Mouse (Mus musculus): Measurements from ENCODE around the gene Setd3.

The Setd3 gene

DNA sequence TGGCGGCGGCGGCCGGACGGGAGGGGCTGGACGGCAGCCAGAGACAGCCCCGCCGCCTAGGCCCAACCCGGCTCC, at the start of gene Setd3:
TSS of gene Setd3 (minus strand) at position 69 of the 75 bp plus-strand sequence.
- DNase-seq: no peak

DNA sequence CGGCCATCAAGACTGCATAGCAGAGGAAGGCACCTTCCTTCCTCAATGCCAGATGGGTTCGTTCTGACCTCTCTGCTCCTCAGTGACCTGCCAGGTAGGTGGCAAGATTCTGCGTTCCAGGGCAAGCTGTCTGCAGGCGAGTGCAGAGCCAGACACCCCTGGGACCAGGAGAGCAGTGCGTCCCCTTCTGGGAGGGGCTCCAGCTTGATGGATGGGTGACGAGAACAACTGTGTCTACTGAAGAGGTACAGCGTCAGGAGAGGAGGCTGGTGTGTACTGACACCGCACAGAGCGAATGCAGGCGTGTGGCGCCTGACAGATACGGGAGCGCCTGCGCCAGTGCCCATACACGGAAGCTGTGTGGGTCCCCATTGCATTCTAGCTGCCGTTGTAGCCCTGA, 48.4 kb upstream of the Setd3 start:
- DNase-seq: no peak

DNA sequence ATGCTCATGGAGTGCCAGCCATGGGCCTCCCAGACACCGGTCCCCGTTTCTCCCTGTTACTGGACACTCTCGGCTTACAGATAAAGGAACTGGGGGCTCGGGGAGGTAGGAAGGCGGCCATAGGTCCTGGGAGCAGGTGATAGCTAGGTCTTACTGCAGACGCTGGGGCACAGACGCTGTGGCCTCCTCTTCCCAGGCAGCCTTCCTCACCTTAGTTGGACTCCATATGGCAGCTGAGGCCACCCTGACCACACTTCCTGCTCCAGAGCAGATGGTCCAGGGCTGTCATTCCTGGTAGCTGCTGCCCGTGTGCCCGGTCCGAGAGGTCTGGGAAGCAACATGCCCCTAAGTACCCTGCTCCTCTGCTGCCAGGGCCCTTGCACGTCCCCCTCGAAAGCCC, 47.8 kb upstream of the Setd3 start:
- no peak for DNase-seq

DNA sequence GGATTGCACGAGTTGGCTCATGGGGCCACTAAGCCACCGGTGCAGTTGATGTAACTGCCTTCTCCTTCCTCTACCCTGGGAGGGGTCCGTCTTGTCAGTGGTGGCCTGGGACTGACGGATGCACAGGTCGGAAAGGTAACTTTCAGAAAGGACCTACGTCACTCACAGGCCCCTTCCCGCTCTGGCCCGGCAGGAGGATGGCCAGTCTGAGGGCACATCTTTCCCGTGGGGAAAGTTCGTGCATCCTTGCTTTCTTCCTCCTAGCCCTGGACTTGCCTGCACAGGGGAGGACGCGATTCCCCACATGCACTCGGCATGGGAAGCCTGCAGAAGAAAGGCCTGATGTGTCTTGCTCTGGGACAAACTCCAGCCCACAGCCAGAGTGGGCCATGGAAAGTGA, 47.1 kb upstream of the Setd3 start:
- no peak for DNase-seq

DNA sequence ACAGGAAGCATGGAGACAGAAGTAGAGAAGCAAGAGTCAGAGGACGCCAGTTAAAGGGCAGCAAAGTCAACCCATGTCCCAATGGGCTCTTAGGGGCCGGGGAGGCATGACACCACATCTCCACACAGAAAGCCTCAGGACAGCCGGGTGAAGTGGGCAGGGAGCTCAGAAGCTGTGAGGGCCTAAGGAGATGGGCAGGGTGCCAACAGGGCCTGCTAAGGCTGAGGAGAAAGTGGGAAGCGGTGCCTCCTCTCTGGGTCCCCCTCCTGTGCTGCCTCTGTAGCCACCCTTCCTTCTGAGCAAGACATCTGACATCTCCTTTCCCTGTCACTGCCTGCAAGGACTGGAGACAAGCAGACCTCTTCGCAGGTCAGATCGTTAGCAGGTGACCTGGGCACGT, 46.7 kb upstream of the Setd3 start:
- peak; percentile 72 for DNase-seq

DNA sequence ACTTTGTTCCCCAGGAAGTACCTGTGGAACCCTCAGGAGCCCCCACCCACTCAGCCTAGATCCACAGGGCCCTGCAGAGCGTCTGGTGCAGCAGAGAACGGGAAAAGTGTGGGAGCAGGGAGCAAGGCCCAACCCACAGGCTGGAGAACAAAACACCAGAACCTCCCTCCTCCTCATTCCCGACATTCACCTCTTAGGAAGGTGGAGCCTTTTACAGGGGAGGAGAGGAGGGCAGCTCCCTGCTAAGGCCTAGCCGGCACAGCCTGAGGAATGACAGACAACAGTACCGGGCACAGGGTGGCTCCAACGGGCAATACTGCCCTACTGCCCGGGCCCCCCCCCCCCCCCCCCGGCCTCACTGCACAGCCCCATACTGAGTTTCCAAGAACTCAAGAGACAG, 44.2 kb upstream of the Setd3 start:
- DNase-seq: no peak

GRCm38 (mm10) chr12:108221712-108222111, 42.6 kb upstream of the Setd3 start:
- no peak for DNase-seq

DNA sequence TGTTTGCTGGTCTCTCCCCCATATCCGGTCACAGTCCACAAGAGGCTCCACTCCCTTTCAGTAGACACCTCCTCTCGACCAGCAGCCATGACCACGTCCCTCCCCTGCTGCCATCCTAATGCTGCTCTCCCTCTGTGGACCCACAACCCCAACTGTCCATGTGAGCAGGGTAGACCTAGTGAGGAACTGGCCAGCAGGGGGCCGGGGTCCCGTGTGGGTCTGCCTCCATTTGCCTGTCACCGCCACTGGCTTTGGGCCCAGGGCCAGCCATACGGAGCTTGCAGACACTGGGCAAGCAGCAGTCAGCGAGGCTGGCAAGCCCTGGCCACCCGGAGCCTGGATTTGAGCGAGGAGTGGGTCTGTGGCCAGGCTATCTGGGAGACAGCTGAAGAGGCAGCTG, 42.1 kb upstream of the Setd3 start:
- peak; percentile 88 to 93 for DNase-seq

GRCm38 (mm10) chr12:108220621-108221020, 41.5 kb upstream of the Setd3 start:
- peak; percentile 65 to 77 for DNase-seq

DNA sequence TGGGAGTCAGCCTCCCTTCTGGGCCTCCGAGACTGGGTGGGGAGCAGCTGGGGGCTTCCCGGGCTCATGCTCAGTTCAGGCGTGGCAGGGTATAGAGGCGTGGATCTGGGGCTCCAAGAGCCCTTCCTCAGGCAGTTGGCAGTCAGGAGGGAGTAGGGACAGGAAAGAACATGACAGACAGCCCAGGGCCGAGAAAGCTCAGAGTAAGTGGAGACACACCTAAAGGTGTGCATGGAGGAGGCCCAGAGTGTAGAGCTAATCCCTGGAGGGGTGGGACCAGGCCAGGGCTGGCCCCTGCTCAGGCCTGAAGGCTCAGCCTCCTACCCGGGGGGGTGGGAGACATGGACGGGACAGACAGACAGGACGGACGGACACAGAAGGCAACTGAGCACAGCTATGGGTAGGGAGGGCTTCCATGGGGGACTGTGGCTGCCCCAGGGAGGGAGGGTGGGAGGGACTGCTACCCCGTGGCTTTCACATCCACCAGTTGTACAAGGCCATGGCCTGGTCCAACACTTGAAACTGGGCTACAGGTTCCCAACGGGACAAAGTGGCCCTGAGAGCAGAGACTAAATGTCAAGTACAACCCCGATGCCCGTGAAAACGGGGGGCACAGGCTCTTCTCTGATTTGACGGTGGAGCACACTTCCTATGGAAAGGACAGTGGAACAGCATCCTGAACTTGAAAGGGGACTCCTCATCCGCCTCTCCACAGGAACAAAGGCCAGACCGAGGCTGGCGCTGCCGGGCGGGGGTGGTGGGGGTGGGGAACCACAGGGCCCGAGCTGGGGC, 40.9 kb upstream of the Setd3 start:
- peak in 1 of 2 experiments; percentile 24 for DNase-seq

GRCm38 (mm10) chr12:108219163-108219562, 40.0 kb upstream of the Setd3 start:
- peak in 1 of 2 experiments; percentile 25 for DNase-seq

DNA sequence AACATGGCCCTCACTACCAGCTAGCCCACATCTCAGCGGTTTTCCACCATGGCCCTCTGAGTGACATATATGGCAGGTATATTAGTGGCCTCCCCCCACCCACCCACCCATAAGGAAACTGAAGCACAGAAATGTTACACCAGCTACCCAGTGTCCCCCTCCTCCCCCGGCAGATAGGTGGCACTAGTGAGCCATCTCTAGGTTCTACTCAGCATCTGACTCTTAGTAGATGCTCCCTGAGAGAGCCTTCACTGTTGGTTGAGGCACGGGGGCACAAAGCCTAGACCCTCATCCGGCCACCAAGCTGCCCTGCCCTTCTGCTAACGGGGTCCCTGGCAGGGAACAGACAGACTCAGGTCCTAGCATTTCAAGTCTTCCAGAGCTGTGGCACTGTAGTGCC, 38.5 kb upstream of the Setd3 start:
- peak; percentile 85 to 89 for DNase-seq

DNA sequence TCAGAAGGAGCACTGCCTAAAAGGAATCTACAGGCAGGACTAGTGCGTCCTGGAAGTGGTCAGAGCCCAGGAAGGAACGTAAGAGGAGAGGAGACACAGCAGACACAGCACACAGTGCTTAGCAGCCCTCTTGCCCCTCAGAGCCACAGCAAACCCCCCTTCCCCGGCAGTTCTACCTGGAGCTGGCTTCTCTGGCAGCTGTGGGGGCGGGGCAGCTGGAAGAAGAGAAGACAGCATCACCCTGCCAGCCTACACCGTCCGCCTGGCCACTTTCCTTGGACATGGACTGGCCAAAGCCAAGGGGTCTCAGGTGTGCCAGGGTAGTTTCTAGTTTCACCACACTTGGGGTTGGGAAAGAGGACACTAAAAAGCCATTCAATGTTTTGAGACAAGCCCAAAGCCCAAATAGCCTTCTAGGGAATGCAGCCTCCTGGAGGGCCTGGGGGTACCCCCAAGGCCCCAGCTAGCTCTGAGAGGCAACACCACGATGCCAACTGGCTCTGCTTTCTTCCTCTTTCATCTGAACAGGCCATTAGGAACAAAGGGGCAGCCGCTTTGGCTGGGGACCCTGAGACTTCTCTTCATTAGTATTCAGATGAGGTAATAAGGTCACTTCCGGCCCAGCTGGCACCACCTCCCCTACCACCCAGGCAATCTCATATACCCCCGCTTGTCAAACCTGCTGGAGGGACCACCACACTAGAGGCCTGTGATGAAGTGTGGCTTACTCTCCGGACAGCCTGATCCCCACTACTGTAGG, 37.7 kb upstream of the Setd3 start:
- DNase-seq: peak; percentile 79

GRCm38 (mm10) chr12:108215090-108215489, 36.0 kb upstream of the Setd3 start:
- peak; percentile 17 to 42 for DNase-seq

GRCm38 (mm10) chr12:108213090-108214041, 34.3 kb upstream of the Setd3 start:
- DNase-seq: peak in 1 of 2 experiments; percentile 22

- peak in 1 of 2 experiments; percentile 22 for DNase-seq
Measured at GRCm38 (mm10) chr12:108212476-108212875, 33.4 kb upstream of the Setd3 start.

DNA sequence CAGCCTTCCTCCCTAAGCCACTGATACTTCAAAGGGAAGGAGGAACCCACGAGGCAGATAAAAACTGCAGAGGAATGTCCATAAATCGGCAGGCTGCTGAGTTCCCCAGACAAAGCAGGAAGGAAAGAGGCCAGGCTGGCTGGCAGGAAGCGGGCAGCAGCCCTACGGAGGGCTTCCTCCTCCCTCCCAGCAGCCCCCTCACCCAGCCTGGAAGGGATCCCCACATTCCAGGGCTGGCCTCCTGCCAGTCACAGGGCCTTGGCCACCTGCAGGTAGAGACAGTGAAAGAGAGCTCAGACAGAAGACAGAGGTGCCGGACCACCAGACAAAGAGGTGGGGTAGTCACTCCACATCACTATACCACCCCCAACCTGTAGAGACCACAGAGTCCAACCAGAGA, 33.0 kb upstream of the Setd3 start:
- peak; percentile 50 to 58 for DNase-seq

DNA sequence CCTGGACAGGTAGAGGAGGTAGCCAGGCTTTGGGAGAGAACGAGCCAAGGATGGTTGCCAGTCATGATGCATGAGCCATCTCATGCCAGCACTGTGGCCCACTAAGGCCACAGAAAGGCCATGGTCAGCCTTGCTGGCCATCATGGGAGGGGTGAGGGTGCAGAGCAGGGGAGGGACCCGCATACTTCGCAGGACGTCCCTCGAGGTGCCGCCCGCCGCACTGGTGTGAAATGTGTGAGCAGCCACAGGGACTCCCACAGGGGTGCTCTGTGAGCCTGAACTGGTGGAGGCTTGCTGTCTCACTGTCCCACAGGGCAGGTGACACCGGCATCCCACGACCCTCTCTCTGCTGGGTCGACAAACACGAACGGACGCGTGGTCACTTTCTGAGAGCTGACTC, 31.5 kb upstream of the Setd3 start:
- peak; percentile 25 to 27 for DNase-seq

GRCm38 (mm10) chr12:108208726-108209438, 29.8 kb upstream of the Setd3 start:
- peak; percentile 93 for DNase-seq

DNA sequence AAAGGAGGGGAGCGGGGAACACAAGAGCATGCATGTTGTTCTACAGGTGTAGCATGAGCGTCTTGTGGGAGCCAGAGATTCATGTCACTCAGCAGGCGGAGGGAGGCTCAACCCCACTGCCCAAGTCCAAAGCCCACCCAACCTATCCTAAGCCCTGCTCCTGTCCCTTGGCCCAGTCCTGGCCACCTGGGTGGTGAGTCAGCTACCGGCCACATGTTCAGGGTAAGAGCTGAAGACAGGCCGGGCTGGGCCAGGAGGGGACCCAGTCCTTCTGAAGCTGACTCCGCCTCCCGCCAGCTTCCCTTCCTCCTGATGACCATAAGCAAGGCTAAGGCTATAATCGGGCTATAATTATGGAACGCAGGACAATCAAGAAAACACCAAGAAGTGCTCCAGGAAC, 29.1 kb upstream of the Setd3 start:
- DNase-seq: peak; percentile 43 to 54

- DNase-seq: peak; percentile 95 to 97
Measured at GRCm38 (mm10) chr12:108206641-108207040, 27.5 kb upstream of the Setd3 start.

DNA sequence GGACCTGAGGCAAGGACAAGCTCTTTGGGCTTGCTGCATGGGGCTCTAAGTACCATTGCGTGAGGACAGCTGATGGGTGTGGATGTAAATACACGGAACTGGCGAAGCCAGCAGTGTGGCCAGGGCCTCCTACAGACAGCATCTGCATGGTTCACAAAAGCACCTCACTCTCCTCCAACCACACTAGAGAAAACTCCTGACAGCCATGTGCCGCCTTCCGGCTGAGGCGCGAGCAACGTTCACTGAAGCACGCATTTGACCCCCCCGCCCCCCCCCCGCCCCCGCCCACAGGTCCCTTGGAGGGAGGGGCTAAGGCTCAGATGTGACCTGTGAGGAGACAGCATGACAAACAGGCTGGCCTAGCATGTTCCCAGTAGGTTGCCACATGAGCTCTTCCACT, 25.9 kb upstream of the Setd3 start:
- no peak for DNase-seq

- DNase-seq: peak in 1 of 2 experiments; percentile 16
Measured at GRCm38 (mm10) chr12:108203895-108204294, 24.8 kb upstream of the Setd3 start.
